Mouse (Mus musculus) liver, embryonic 14.5 days (tissue): Measurements from ENCODE around the gene Usp36.

Source experiments
- CTCF ChIP-seq: IDR thresholded peaks from 2 replicates; pipeline ENCODE4 v1.5.1; 2016; ENCODE audit warnings: antibody characterized with exemption, low read depth, control low read depth
- EP300 ChIP-seq: IDR thresholded peaks from 2 replicates; pipeline ENCODE4 v1.6.1; 2016; ENCODE audit warnings: antibody characterized with exemption, low read depth

DNA sequence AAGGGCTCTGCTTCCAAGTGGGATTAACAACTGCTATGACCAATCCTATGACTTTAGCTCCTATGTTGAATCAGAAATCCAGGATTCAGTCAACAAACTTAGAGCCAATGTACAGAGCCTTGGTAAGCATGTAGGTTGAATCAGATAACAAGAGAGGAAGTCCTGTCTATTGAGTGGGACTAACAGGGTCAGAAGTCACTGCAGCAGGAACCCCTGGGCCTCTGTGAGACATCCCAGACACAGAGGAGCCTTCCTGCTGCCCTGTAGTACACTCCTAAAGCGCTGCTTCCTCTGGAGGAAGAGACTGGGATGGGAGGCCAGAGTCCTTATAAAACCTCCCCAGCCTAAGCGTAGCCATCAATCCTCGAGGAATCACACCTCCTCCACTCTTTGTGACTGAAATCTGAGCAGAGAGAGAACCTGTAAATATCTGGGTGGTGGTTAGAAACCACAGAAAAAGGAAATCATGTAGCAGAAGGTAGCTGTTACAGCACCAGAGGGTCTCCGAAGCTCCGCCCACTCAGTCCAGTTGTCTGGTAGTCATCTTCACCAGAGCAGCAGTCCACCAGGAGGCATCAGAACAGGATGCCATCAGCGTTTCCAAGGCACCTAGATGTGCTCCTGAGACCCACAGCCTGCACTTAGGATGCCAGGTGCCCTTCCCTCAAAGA is 53.4 kb downstream of the Usp36 start:
- TF ChIP-seq EP300: no peak
- TF ChIP-seq CTCF: no peak
